Mouse (Mus musculus) brain, adult 2 months (tissue): ENCODE measurements at regions not wholly inside any gene's neighbourhood (a gene's known extent, or its start where the extent isn't known, plus 50 kb on each side); places are given as distances from the start of the nearest gene placed in this dataset.

ENCODE experiments used
- DNase-seq: peaks from one replicate; pipeline ENCODE4 v3.0.0; 2011; ENCODE audit warnings: low read depth, low spot score

GRCm38 (mm10) chr10:17201427-17201745, 521.6 kb upstream of the Cited2 start:
- DNase-seq = no peak

- peak; percentile 83 for DNase-seq
Measured at GRCm38 (mm10) chr10:17202556-17203415, 520.2 kb upstream of the Cited2 start.

GRCm38 (mm10) chr10:17203416-17204110, 519.5 kb upstream of the Cited2 start:
- DNase-seq = no peak

- DNase-seq = no peak
Measured at GRCm38 (mm10) chr10:17204153-17204552, 518.9 kb upstream of the Cited2 start.

- DNase-seq = peak; percentile 65
Measured at GRCm38 (mm10) chr10:17212551-17213309, 510.3 kb upstream of the Cited2 start.

- DNase-seq = peak; percentile 74
Measured at GRCm38 (mm10) chr10:17213310-17214064, 509.5 kb upstream of the Cited2 start.

- no peak for DNase-seq
Measured at GRCm38 (mm10) chr10:17214065-17214440, 509.0 kb upstream of the Cited2 start.

GRCm38 (mm10) chr10:17215029-17215428, 508.0 kb upstream of the Cited2 start:
- DNase-seq = no peak

GRCm38 (mm10) chr10:17221495-17221894, 501.5 kb upstream of the Cited2 start:
- no peak for DNase-seq

- no peak for DNase-seq
Measured at GRCm38 (mm10) chr10:17225727-17226126, 497.3 kb upstream of the Cited2 start.

GRCm38 (mm10) chr10:17230040-17230818, 492.8 kb upstream of the Cited2 start:
- peak; percentile 48 for DNase-seq

- no peak for DNase-seq
Measured at GRCm38 (mm10) chr10:17235955-17236650, 486.9 kb upstream of the Cited2 start.

- peak; percentile 59 for DNase-seq
Measured at GRCm38 (mm10) chr10:17236761-17237160, 486.3 kb upstream of the Cited2 start.

- DNase-seq = no peak
Measured at GRCm38 (mm10) chr10:17237463-17237862, 485.6 kb upstream of the Cited2 start.

- no peak for DNase-seq
Measured at GRCm38 (mm10) chr10:17237918-17238850, 484.8 kb upstream of the Cited2 start.

- DNase-seq = no peak
Measured at GRCm38 (mm10) chr10:17248270-17248669, 474.7 kb upstream of the Cited2 start.

- DNase-seq = peak; percentile 89
Measured at GRCm38 (mm10) chr10:17253040-17253439, 470.0 kb upstream of the Cited2 start.

GRCm38 (mm10) chr10:17260154-17260553, 462.9 kb upstream of the Cited2 start:
- DNase-seq = no peak

- no peak for DNase-seq
Measured at GRCm38 (mm10) chr10:17260615-17261014, 462.4 kb upstream of the Cited2 start.
